In the genomic region with DNA sequence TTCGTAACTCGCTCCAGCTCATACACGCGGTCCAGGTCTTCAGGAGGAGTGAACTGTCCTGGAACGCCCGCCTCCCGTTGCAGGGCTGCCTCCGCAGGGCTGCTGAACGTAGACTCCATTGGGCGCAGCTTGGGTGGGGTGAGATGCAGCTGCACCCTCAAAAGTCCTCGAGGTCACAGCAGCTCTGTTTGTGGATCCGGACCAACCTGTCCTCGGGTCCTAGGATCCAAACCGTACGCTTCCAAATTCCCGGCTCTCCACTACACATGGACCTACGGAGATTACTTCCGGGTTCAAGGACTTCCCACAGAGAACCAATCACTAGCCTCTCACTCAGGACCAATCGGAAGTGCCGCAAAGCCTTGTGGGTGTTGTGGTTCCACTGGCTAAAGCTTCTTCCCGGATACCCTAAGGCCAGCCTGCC, we compare ENCODE assay signal across 8 mouse cellular contexts. TPM values are rescaled to one million over a fixed set of nuclear protein-coding genes. Genes with fewer than 3 reads are reported as not detected.
DNase-seq lines count a peak whose midpoint lies in the region; ATAC-seq lines count a peak whose summit lies in the region.

A gene (minus strand): TSS at position 295 of the 424 bp plus-strand sequence.

- DNase-seq in ovary, adult 18-20 months (ENCODE audit: low spot score) = peak; percentile 72
- no peak for DNase-seq in ovary, postnatal 10 days (ENCODE audit: low spot score)
- peak; percentile 82 for DNase-seq in embryo, embryonic 9.5 days (ENCODE audit: extremely low spot score)
- DNase-seq in gastrocnemius, postnatal 36 days = peak; percentile 61 to 67
- peak; percentile 81 to 94 for DNase-seq in left cerebral cortex, postnatal 25 days (ENCODE audit: low spot score in 2 of 2)
- DNase-seq in mesoderm, embryonic 11.5 days (ENCODE audit: low read depth, low spot score) = peak; percentile 92
- DNase-seq in skeletal muscle tissue, adult 2 months (ENCODE audit: low read depth, low spot score) = peak; percentile 86

- 0% methylated on average over 21 of the region's 21 CpGs for WGBS in intestine, embryonic 15.5 days

- H3K4me1 ChIP-seq in intestine, embryonic 15.5 days (replicated peaks) = peaks cover 13% of the 10 kb centered on the region

- no peaks in the 10 kb centered on the region for H3K9me3 ChIP-seq in intestine, embryonic 15.5 days

- intact Hi-C loops in gastrocnemius, postnatal 36 days (cut with DNase I) = no loop called here
- intact Hi-C loops in left cerebral cortex, postnatal 25 days (cut with DNase I) = loop anchor here (2.0 kb wide), 1 partner anchor 23 kb away; a partner anchor contains a TSS

- no peak within 1 kb of the TSS for H3K27ac ChIP-seq in intestine, embryonic 15.5 days

- H3K27me3 ChIP-seq in intestine, embryonic 15.5 days (replicated peaks) = no peaks in the 10 kb centered on the region

- ATAC-seq in intestine, embryonic 15.5 days = peak; percentile 88

- H3K4me3 ChIP-seq in intestine, embryonic 15.5 days (replicated peaks) = peak within 1 kb of the TSS; percentile 71

- peak within 1 kb of the TSS; percentile 73 for H3K4me2 ChIP-seq in intestine, embryonic 15.5 days (replicated peaks)

- peak within 1 kb of the TSS; percentile 55 for H3K9ac ChIP-seq in intestine, embryonic 15.5 days

- peaks cover 24% of the 10 kb centered on the region for H3K36me3 ChIP-seq in intestine, embryonic 15.5 days

RNA-seq across cellular contexts. Expression of the gene that starts here (rescaled TPM):
- total RNA-seq in gastrocnemius, postnatal 36 days (2021) = 1 to 10 TPM; 1.4 to 2.6 TPM
- polyA plus RNA-seq in intestine, embryonic 15.5 days (2015; fragmentation: Nextera tagmentation; extraction: Ambion mirVana) = 17.1 and 18.3 TPM in 2 replicates
- total RNA-seq in left cerebral cortex, postnatal 25 days (2021) = 10 to 100 TPM in 1 of 2 experiments, 1 to 10 TPM in 1; 9.6 to 10.5 TPM
